Mouse (Mus musculus): ENCODE results near the gene Cry2.
"Not testable (repeated sequence)": the region's sequence is repeated elsewhere in the genome, so short reads cannot be mapped to it uniquely, and the experiment has no call there.

The Cry2 gene

GRCm38 (mm10) chr2:92422388-92423135 lies 11.3 kb downstream of the Cry2 start:
- in situ Hi-C loops (cut with MboI) = no loop called here

GRCm38 (mm10) chr2:92421723-92422387 lies 12.0 kb downstream of the Cry2 start:
- in situ Hi-C loops (cut with MboI) = no loop called here

- in situ Hi-C loops (cut with MboI) = no loop called here
These were observed 22.1 kb downstream of the Cry2 start for GRCm38 (mm10) chr2:92411705-92412104.

- in situ Hi-C loops (cut with MboI) = no loop called here
These were observed 25.4 kb downstream of the Cry2 start for GRCm38 (mm10) chr2:92408309-92409045.

GRCm38 (mm10) chr2:92405687-92406086 lies 28.2 kb downstream of the Cry2 start:
- in situ Hi-C loops (cut with MboI) = no loop called here

GRCm38 (mm10) chr2:92404737-92405136 lies 29.1 kb downstream of the Cry2 start:
- in situ Hi-C loops (cut with MboI) = no loop called here

GRCm38 (mm10) chr2:92403776-92404319 lies 30.0 kb downstream of the Cry2 start:
- in situ Hi-C loops (cut with MboI) = no loop called here

- in situ Hi-C loops (cut with MboI) = no loop called here
These were observed 31.1 kb downstream of the Cry2 start for GRCm38 (mm10) chr2:92402591-92403326.

GRCm38 (mm10) chr2:92401091-92401561 lies 32.7 kb downstream of the Cry2 start, which contains the start of gene Mapk8ip1:
TSS of gene Mapk8ip1 (minus strand) at chr2:92401263.
- in situ Hi-C loops (cut with MboI) = no loop called here

- in situ Hi-C loops (cut with MboI) = no loop called here
These were observed 33.2 kb downstream of the Cry2 start for GRCm38 (mm10) chr2:92400682-92401081.

GRCm38 (mm10) chr2:92399877-92400276 lies 34.0 kb downstream of the Cry2 start:
- in situ Hi-C loops (cut with MboI) = not testable (repeated sequence)

- in situ Hi-C loops (cut with MboI) = no loop called here
These were observed 36.4 kb downstream of the Cry2 start for GRCm38 (mm10) chr2:92397436-92397835.

- in situ Hi-C loops (cut with MboI) = no loop called here
These were observed 38.3 kb downstream of the Cry2 start for GRCm38 (mm10) chr2:92395535-92395934.

GRCm38 (mm10) chr2:92392318-92393264 lies 41.3 kb downstream of the Cry2 start:
- in situ Hi-C loops (cut with MboI) = no loop called here

- in situ Hi-C loops (cut with MboI) = no loop called here
These were observed 42.0 kb downstream of the Cry2 start for GRCm38 (mm10) chr2:92391703-92392317.

GRCm38 (mm10) chr2:92391116-92391515 lies 42.7 kb downstream of the Cry2 start:
- in situ Hi-C loops (cut with MboI) = no loop called here

GRCm38 (mm10) chr2:92390206-92390930 lies 43.5 kb downstream of the Cry2 start:
- in situ Hi-C loops (cut with MboI) = no loop called here

- in situ Hi-C loops (cut with MboI) = no loop called here
These were observed 44.2 kb downstream of the Cry2 start for GRCm38 (mm10) chr2:92389645-92390044.

Measured in mature B cell (primary cell).